Mouse (Mus musculus) cerebellum, postnatal 4 days (tissue): ENCODE results near the gene Sema5b.
A peak's percentile ranks its signal among the peaks of the same experiment; 100 is the strongest.

Experiments
- DNase-seq, 2 experiments: peaks; one replicate each; pipeline ENCODE4 v3.0.0; 2022; ENCODE audit warnings: low spot score in 2 of 2, mixed read lengths in 1 of 2

Gene Sema5b

DNA sequence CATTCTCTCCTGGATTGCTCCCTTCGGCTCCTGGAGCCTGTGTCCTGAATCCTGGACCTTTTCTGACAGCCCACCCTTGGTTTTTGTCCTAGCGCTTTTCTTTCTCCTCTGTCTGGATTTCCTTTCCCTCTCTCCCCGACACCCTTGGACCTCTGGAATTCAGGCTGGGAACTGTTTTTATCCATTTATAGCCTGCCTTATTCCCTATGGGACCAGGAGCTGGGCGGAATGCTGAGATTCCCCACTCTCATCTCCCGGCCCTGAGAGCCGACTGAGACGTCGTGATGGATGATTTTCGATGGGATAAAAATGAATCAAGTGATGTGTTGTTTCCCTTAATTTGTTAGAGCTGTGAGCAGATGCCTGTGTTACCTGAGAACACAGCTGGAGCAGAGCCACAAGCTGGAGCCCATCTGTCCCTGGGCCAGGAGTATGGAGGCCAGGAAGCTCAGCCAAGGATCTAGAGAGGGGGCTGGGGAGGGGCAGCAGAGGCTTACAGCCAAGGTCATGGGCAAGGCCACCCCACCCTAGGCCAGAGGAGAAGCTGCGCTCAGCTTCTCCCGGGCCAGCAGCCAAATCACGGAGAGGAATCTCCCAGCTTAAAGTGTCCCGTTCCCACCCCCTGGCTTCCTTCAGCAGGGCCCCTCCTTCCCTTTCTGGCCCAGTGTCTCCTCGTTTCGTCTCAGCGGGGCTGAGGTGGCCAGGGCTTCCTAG lies 89.7 kb downstream of the Sema5b start:
- DNase-seq, result no peak

DNA sequence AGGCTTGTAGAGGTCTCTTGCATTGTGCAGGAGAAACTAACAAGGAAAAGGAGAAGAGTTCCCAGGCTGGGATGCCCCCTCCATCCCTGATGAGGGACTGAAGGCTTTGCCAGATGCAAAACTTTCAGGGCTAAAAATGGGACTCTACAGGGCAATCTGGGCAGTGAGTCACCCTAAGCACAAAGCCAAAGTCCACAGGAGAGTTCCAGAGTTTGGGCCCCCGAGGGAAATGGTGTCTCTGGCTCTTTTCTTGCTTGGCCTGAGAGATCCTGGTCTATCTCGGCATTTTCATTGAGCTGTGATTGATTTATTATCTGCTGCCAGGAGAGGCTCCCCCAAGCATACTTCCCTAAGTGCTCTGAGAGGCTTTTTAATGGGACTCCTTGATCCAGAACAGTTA lies 92.1 kb downstream of the Sema5b start:
- no peak for DNase-seq

DNA sequence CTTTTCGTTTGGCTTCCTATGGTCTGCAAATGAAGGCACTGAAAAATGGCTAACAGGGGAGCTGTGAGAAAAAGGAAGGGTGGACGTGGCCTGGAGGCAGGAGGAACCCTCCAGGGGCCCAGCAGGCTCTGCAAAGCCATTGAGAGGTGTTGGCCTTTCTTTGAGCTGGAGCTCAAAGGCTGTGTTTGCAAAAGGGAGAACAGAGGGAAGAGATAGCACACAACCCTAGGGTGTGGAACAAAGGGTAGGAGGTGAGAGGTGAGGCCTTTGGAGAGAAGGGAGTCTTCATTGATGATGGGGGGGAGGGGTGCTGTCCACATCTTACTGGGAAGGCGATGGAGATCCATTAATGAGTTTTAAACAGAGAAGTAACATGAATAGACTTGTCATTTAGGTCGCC lies 94.0 kb downstream of the Sema5b start:
- DNase-seq, result no peak

DNA sequence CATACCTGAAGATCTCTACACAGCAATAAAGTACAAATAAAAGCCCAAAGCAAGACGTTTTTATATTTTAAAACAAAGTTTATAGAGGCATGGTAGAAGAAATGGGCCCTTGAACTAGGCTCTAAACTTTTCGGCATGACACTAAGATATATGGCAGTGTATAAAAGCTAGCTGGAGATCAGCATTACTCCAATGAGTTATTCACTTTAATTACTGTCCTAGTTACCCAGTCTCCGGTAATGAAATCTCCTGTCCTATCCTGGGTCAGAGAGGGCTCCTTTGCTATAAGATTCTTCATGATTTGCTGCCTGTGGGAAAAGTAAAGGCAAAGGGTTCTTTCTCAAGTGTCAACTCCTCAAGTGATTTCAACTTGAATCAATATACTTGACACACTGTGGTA lies 98.6 kb downstream of the Sema5b start:
- no peak for DNase-seq

DNA sequence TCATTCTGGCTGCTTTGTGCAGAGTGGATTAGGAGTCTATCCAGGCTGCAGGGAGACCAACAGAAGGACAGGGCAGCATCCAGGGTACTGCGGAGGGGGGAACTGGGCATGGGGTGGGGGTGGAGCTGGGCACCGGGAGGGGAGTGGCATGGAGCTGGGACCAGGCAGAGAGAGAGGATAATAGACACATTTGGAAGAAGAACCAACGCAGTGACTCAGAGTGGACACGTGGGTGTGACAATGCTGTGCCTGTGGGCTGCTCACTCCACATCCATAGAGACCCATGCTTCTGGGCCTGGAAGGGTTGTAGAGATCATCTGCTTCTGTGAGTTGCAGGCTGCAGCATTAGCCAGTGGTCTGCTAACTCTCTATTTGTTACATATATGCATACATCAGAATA lies 107.9 kb downstream of the Sema5b start:
- no peak for DNase-seq

DNA sequence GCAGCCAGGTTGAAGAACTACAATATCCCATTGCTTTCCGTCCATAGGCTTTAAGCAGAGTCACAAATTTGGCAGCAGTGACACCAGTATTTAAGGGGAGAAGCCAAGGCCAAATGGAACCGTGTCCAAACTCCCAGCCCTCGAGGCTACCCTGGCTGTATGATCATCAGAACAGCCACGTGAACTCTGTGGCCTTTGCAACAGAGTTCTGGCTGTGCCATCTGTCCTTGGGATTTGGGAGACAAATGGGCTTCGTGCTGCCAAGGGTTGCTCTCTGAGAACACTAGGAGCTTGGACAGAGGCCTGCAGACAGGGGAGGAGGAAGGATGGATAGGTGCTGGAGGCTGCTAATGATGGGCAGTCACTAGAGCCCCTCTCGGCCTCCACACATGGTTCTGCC lies 111.3 kb downstream of the Sema5b start:
- DNase-seq, result peak in 1 of 2 experiments; percentile 43

DNA sequence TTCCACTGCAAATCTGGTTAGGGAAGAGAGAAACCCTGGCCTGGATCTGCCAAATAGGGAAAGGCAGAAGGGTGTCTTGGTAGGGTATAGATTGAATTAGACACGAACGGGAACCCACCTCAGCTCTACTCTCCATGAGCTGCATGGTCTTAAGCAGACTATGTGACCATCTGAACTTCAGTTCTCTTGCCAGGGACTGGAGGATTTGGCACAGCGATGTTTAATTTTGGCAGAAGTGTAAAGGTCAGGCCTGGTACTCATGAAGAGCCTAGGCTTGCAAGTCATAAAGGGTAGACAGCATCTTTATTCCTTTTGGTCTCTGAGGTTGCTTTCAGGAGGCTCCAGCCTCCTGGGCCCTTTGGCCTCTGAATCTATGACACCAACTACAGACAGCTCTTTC lies 111.8 kb downstream of the Sema5b start:
- no peak for DNase-seq

DNA sequence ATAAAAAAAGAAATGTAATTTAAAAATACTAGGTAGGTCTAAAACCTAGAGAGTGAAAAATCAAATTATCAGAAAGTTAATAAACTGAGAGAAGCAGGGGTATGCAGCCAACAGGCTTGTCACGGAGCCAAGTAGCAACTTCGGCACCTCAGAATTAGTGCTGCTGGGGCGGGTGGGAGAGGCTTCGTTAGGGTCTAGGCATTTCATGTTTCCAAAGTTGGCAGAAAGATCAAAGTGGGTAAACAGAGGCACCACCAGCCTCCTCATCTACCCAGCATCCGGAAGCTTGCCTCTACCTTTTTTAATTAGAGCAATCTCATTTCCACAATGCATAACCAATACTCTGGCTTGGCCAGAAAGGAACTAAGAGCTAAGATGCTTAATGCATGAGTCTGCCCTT lies 113.0 kb downstream of the Sema5b start:
- DNase-seq, result no peak

DNA sequence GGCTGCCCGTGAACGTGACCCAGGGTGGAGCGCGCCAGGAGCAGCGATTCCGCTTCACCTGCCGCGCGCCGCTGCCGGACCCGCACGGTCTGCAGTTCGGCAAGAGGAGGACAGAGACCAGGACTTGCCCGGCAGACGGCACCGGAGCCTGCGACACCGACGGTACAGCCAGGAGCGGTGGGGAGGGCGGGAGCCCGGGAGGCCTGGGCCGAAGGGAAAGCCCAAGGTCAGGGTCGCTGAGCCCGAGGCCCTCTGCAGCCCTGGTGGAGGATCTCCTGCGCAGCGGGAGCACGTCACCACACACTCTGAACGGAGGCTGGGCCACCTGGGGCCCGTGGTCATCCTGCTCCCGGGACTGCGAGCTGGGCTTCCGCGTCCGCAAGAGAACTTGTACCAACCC lies 119.3 kb downstream of the Sema5b start:
- DNase-seq, result no peak

DNA sequence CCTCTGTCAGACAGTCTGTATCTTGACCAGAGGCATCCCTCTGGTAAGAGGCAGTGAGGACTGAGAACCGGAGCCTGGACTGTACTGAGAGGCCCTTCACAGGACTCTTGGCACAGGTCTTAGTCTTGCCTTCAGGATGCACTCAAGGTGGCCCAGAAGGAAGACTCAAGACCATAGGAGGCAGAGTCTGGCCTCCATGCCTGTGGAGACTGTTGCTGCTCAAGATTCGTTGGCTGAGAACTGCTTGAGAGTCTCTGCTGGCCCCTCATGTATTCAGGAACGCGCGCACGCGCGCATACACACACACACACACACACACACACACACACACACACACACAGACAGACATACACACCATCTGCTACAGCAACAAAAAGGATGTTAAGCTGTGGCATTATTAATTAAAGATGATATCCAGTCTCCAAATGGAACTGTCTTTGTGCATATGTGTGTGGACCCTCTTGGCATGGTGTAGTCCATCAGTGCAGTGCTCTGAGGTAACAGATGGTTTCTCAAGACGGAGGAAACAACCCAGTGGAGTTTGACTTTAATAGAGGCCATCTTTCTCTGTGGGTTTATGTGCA lies 123.0 kb downstream of the Sema5b start:
- no peak for DNase-seq

DNA sequence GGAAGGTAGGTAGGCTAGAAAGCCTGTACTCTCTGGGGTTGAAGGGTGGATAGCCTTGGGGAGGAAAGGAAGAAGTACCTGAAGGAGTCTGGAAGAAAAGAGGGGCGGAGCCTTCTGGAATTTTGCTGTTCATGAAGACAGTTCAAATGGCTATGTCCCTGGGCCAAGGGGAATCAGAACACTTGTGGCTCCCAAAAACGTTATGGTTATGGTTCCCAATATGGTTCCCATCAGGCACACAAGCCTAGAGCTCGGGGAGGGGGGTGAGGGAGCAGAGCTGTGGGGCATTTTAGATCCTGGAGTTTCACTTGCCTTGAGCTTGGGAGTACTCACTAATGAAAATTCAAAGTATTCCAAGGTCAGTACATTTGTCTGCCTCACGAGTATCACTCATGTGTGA lies 123.9 kb downstream of the Sema5b start:
- DNase-seq, result no peak

DNA sequence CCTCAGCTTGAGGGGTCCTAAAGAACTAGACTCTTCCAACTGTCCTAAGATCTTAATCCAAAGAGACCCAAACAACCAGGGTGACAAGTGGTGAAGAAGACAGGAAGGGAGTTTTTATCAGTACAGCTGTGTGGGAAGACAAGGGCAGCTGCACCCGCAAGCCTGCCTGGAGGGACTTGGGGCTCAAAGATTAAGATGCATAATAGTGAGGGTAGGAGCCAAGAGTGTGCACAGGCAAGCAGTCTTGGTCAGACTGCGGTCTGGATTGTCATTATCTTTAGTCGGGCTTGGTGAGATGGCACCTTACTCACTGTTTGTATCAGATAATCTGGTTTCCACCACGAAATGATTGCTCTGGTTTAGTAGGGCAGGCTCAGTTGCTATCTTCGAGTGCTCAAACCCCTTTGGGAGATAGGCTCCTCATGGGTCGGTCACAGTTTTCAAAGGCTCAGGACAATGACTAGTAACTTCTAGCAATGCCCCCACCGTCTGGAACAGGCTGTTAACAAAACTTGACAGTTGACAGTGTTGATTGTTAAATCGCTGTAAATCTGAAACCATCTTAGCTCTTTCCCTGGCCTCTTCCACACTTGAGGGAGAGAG lies 136.7 kb downstream of the Sema5b start:
- no peak for DNase-seq

DNA sequence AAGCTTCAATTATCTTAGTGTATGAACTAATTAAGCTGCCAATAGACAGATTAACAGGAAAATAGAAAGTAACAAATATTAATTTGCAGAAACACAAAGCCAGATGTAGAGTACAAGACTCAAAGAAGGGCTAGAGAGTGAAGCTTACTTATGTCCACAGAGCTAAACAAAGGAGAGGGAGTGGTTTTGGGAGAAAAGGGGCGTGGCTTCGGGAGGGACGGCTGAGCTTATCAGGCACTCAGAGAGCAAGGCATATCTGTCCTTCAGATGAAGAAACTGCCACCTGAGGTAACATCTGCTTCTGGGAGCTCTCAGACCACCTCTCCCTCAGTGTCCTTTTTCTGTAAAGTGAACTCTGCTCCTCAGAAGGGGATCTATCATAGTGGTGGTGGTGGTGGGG lies 137.5 kb downstream of the Sema5b start:
- DNase-seq, result no peak

DNA sequence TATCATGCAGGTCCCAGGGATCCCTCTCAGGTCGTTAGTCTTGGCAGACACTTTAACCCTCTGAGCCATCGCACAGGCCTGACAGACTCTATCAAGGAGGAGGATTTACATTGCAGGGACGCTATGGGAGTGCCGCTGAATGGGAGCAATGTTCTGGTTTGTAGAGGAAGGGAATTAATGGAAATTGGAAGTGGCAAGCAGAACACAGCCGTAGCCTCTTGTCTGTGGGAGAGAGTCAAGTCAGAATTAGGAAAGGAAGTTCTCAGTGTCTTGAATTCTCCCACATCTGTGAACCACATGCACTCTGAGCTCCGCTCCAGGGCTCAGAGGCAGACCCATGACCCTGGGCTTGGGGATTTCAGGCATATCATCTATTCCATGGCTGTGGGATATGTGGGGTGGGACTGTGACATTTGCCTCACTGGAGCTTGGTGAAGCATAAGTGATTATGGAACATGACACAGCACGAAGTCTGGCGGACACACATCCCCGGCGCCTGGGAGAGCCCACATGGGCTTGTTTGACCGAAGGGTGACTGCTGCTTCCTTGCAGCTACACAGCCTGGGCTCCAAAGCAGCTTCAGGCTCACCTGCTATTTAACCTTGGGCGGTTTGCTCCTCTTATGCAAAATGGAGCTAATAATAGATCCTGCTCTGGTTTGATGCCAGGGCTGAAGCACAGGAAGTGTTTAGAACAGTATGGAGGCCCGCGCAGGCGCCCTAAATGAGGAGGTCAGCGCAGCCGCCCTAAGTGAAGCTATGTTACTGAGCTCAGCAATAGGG lies 140.6 kb downstream of the Sema5b start:
- no peak for DNase-seq

DNA sequence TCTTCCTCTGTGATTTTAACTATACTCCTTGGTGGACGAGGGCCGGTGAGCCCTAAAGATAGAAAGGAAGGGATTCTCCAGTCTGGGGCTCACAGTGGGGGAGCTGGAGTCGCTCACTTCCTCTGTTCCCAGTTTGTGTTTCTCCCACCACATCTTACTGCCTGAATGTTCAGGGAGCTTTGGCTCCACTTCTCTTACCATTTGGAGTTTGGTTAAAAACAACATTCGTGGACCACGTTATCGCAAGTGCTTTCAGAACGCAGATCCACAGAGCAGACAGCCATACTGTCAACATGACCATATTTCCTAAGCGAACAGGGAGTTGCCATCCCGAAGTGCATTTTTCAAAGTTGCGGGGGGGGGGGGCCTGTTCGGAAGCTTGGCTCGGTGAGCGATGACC lies 144.1 kb downstream of the Sema5b start:
- DNase-seq, result no peak

DNA sequence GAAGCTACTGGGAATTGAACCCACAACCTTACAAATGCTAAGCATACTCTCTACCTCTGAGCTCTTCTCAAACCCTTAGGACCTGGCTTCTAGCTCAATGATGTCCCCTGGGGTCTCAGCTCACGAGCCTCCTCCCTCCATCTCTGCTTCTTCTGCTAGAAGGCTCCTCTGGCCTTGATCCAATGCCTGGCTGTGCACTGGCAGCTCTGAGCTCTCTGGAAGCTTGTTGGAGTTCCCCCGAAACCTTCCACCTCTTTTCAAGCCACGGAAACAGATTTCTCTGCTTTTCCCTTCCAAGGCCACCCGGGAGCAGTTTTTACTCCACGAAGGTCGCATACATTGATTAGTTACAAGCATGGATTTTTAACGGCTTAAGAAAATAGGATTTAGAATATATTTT lies 145.5 kb downstream of the Sema5b start:
- peak in 1 of 2 experiments; percentile 64 for DNase-seq

DNA sequence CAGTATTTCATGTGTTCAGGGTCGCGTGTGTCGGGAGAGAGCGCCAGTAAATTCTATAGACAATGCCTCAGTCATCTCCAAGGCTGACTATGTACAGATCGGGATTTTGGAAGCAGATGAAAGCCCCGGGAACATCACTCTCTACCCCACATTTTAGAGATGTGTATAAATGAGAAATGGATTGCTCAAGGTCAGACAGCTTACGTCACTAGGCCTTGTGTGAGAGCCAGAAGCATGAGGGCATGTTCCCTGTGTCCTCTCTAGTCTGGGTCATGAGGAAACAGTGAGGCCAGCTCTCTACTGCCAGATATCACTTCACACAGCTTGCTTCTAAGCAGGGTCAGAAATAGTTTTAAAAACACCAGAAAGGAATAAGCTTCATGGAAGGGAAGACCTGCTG lies 150.7 kb downstream of the Sema5b start:
- no peak for DNase-seq

DNA sequence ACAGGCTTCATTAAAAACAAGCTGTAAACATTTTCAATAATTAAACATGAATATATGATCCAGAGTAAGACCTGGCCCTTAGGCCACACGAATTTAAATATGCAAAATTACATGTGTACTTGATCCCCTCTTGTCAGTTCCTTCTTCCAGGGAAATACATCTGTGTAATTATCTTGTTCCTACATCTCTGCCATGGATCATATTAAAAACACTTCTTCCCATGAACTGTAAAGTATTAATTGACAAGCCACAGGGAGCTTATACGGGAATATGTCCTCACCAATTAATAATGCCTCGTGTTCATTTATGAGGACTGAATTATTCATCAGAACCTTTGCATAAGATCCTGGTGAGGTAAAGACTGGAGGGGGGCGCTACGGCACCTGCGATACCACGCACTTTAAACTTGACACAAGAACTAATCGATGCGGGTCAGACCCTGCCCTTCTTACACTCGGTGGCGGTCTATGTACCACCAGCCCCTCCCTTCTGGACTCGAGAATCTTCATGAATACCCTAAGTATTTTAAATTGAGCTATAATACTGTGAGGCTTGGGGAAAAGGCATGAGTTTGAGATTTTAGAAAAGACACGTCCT lies 153.4 kb downstream of the Sema5b start:
- no peak for DNase-seq

DNA sequence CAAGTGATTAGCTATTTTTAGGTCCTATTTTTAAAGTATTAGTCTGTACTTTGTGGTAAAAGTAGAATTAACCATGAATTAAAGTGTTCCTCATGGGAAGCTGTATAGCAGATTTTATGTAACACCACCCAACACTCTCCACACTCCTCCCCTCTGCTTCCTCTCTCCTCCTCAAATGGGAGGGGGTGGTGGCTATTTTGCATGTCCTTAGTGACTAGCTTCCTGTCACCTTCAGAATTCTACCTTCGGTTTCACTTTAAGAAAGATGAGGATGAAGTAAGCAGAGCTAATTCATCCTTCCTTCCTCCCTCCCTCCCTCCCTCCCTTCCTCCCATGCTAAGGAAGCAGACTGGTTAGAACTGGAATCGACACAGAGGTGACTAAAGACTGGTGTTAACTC lies 155.2 kb downstream of the Sema5b start:
- no peak for DNase-seq

DNA sequence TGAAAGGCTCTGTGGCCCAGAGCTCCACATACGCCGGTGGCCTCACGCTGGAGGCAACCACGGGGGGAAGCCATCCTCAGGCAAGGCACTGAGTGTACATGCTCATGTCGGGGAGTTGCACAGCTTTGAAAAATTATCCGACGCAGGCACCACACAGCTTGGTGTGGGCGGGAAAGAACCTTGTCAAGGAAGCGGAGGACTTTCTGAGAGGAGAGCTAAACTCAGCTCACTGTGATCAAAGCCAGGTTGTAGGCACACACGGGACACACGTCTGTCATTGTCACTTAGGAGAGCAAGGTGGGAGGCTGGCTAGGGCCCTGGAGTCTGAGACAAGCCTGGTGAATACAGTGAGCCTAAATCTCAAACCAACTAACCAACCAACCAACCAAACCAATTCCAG lies 160.9 kb downstream of the Sema5b start:
- DNase-seq, result no peak

DNA sequence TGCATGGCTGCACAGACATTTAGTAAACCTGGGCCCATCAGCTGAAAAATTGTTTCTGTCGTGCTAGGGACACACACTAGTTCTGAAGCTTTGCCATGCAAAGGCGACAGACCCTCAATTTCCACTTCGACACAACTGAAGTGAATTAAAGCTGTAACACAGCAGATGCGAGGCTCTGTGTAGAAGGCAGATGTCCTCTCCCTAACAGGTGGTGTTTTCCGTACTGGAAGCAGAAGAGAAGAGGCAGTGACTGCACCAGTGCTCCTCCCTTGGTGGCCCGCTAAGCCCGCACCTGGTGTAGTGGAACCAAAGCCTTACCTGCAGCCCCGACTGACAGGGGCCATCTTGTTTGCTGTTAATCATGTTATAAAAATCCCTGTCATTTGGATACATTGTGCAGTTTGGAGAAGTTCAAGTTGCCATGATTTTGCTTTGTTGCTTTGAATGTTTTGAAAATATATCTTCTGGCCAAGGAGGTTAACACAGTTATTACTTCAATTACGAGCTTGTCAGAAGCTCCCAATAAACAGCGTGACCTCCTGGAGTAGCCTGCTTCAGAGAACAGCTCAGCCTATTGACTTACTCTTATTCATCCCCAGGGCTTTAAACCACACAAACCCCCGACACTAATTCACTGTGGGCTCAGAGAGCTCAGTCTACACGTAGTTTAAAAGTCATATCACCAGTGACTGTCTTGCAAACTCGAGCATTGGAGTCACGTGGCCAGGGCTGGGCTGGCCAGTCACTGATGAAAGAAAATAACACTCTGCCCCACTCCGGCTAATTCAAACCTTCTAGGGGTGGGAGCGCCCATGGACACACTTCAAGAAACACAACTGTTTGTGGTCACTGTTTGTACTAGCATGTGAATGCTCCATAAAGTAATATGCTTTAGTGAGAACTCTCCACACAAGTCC lies 163.1 kb downstream of the Sema5b start:
- no peak for DNase-seq
